Mouse (Mus musculus) heart, postnatal 14 days (tissue): ENCODE data around the gene Hhipl2. TPM values are rescaled to one million over a fixed set of nuclear protein-coding genes. Genes with fewer than 3 reads are reported as not detected.
"Not testable (repeated sequence)": the region's sequence is repeated elsewhere in the genome, so short reads cannot be mapped to it uniquely, and the experiment has no call there.

ENCODE experiments used
- DNase-seq, 2 experiments: peaks; one replicate each; pipeline ENCODE4 v3.0.0; 2021 to 2022
- intact Hi-C: fragments of 180-260 bp; cut with DNase I; formaldehyde crosslinking; loops from one replicate; pipeline ENCODE4 v1.15.1; 2025
- long read RNA-seq, 2 experiments: library from polyadenylated mRNA; stranded (forward); transcript quantifications; one replicate each; pipeline ENCODE4 v2.0.0; 2021
- total RNA-seq, 2 experiments: library from RNA; stranded (reverse); gene quantifications; 2 replicates each; pipeline ENCODE4 v1.2.3; 2021

Hhipl2 gene
- under 1 TPM in 1 of 2 experiments, not detected in 1; 0.07 TPM for total RNA-seq
- long read RNA-seq, experiment 1: 0 reads
- long read RNA-seq, experiment 2: 0 reads

DNA sequence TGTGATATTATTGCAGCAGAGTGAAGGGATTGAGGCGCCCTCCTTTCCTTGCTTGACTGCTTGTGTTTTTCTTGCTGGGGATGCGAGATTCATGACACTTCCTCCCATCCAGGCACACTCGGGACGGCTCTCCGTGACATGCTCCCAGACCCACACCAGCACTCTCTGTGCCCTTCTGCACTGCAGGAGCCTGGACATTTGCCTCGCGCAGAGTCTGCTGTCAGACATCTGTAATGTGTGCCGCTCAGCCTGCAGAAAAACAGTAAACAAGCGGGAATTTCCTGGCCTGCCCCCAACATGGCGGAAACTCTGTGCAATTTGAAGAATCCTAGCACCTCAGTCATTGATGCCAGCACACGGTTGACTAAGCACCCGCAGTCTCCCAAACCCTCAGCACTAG, at the start of gene Hhipl2:
TSS of gene Hhipl2 (plus strand) at position 343 of the 400 bp plus-strand sequence.
- DNase-seq: no peak
- intact Hi-C loops: no loop called here

DNA sequence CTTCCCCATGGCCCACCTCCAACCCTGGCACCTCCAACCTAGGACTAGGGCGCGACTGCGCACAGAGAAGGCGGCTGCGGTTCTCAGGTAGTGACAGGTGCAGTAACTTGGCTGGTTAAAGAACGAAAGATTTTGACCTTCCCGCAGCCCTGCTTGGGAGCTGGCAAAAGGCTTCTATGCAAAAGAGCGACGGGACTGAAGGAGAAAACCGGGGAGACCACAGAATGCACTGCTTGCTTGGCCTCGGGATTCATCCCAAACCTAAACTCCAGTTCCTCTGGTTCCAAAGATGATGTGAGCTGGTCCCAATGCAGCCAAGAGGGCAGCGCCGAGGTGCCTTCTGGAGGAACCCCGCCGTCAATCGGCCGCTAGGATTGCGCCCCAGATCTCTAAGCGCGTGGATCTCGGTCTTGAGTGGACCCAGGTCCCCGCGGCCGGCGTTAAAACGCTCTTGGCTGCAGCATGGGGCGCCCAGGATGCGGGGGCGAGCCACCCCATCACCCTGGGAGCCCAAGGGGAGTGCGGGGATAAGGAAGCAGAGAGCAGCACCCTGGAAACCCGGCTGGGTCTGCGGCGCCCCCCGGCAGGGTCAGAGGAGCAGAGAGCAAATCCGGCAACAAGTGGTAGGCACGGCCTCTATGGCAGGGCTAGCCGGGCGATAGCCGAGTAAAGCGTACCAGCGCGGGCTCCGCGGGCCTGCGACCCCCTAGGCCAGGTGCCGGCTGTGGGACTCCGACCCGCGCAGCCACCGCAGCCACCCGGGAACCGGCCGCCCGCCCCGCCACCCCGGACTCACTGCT, 49.2 kb upstream of the Hhipl2 start:
- intact Hi-C loops: loop anchor here (2.0 kb wide), 1 partner anchor 18 kb away; no protein-coding TSS in a partner anchor
- DNase-seq: peak in 1 of 2 experiments; percentile 13

DNA sequence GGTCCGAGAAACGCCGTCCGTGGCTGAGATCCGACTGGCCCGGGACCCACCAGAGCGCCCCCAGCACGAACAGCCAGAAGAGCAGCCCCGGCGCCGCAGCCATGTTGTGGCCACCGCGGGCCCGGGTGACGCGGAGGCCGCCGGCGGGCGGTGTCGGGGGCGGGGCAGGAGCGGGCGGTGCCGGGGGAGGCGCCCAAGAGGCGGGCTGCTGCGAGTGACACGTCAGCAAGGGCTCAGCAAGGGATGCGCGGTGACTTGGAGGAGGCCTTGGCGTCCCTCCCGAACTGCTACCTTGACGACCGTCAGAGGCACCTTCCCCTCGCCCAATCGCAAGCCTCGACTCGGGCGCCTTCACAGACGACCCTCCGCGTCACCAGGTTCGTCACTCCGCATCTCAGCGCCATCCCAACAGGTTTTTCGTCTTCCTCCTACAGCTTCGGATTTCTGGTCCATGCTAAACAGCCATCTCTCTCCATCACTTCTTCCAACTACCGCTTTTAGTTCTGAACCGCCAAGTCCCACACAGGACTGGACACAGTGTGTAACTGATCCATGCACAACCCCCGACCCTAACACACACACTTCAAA, 48.5 kb upstream of the Hhipl2 start, which contains the start of gene Mia3:
TSS of gene Mia3 (minus strand) at position 127 of the 588 bp plus-strand sequence.
- DNase-seq: peak; percentile 95 to 96
- intact Hi-C loops: loop anchor here (2.0 kb wide), 1 partner anchor 17 kb away; no protein-coding TSS in a partner anchor

DNA sequence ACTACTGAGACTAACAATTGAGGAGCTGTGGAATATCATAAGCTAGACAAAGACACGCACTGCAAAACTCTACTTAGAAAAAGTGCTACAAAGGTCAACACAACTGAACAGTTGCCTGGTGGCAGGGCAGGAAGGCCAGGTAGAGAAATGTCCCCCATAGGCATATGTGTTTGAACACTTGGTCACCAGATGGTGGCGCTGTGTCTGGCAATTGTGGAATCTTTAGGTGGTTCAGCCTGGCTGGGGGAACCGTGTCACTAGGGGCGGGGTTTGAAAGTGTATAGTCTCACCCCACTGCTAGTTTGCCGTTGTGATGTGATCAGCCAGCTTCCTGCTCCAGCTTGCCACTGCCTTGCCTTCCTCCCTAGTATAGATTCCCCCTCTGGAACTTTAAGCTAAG, 43.3 kb upstream of the Hhipl2 start:
- DNase-seq: no peak
- intact Hi-C loops: no loop called here

DNA sequence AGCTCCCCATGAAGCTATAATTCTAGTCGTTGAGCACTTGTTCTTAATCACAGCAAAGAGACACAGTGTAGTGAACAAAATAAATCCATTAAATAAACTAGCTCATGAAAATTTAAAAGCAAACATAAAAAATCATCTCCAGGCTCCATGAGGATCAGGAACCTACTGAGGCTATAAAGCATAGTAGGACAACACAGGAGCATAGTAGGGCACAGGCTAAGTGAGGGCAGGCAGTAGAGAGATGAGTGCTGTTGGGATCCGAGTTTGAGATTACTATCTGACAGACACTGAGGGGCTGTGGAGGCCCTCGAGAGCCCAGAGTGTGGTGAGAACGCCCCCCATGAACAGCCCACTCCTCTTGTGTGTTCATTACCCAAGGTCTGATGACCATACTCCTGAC, 41.0 kb upstream of the Hhipl2 start:
- no peak for DNase-seq
- intact Hi-C loops: no loop called here

DNA sequence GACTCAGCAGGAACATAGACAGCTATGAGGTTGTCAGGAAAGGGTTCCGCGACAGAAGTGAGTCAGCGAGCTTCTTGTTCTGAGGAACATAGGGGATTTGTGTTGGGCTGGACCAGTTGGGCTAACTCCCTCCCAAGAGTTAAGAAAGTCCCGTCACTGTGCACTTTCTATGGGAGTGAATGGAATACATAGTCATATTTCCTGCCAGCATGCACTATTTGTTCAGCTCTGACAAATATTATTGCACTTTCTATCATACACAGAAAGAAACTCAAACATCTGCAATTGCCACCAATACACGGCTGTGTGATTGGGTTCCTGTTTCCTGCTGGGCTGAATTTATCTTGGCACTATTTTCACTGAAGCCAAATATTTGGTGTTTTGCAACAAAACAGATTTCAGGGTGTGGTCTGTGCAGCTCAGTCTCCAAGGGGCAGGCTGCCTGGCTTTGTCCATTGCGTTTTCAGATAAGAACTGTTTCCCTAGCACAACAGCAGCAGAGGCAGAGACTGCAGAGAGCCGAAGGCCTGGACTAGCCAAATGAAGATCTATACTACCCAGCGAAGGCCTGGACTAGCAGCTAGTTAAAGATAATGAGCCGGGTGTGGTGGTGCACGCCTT, 39.6 kb upstream of the Hhipl2 start:
- intact Hi-C loops: no loop called here
- peak; percentile 22 to 30 for DNase-seq

DNA sequence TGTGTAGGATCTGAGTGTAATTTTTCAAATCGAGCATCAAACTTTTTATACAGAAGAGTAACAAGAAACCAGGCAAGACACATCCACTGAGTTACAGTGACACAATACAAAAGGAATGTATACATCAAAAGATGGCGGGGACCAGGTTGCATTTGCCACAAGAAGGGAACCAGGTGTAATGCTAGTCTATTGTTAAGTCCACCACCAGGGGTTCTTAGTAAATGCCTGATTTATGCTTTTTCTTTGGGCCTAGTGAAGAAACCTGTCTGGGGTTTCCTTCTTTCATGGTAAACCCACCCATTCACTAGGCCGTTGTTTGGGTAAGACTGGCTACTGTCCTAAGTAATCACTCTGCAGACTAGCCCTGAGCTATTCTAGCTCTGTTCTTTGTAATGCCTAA, 38.6 kb upstream of the Hhipl2 start:
- intact Hi-C loops: not testable (repeated sequence)

DNA sequence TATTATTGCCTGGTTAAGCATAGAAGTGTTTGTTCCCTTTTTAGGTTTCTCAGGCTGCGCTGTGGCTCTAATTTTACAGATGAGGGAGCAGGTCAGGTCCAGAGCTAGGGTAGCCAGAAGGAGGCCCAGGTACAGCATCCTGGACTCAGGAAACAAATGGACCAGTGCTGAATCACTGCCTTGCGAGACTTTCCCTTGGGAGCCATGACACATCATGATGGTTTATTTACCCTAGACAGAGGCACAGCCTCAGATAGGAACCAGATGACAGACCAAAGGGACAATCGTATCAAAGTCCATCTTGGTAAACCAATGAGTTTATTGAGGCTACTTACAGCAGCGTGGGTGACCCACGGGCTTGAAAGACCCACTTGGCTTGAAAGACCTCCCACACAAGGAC, 36.2 kb upstream of the Hhipl2 start:
- DNase-seq: no peak
- intact Hi-C loops: no loop called here

More for the DNA sequence above, 38.6 kb upstream of the Hhipl2 start:
- DNase-seq: not testable (repeated sequence)

DNA sequence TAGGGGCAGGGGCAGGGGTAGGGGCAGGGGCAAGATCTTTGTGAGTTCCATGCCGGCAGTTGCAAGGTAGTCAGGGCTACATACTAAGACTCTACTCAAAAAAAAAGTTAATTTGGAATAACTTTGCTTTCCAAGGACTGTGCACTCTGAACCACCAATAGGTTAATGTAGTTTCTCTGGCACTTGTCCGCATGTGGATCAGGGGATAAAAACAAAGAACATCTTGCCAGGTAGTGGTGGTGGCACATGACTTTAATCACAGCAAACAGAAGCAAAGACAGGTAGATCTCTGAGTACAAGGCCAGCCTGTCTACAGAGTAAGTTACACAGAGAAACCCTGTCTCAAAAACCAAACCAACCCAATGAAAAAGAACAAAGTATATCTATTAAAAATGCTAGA, 35.4 kb upstream of the Hhipl2 start:
- intact Hi-C loops: no loop called here
- DNase-seq: no peak

DNA sequence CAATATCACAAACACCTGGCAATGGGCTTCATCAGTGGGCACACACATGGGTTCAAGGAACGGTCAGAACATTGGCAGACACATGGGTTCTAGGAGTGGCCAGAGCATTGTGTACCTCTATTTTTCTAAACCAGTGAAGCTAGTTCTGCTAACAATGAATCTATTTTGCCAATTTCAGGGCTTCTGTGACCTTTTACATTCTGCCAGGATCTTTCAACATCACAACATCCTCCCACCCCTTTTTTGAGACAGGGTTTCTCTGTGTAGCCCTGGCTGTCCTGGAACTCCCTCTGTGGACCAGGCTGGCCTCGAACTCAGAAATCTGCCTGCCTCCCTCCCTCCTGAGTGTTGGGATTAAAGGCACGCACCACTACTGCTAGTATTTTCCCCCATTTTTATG, 30.6 kb upstream of the Hhipl2 start:
- intact Hi-C loops: loop anchor here (2.0 kb wide), 1 partner anchor 19 kb away; the partner anchor contains the start of gene Mia3

DNA sequence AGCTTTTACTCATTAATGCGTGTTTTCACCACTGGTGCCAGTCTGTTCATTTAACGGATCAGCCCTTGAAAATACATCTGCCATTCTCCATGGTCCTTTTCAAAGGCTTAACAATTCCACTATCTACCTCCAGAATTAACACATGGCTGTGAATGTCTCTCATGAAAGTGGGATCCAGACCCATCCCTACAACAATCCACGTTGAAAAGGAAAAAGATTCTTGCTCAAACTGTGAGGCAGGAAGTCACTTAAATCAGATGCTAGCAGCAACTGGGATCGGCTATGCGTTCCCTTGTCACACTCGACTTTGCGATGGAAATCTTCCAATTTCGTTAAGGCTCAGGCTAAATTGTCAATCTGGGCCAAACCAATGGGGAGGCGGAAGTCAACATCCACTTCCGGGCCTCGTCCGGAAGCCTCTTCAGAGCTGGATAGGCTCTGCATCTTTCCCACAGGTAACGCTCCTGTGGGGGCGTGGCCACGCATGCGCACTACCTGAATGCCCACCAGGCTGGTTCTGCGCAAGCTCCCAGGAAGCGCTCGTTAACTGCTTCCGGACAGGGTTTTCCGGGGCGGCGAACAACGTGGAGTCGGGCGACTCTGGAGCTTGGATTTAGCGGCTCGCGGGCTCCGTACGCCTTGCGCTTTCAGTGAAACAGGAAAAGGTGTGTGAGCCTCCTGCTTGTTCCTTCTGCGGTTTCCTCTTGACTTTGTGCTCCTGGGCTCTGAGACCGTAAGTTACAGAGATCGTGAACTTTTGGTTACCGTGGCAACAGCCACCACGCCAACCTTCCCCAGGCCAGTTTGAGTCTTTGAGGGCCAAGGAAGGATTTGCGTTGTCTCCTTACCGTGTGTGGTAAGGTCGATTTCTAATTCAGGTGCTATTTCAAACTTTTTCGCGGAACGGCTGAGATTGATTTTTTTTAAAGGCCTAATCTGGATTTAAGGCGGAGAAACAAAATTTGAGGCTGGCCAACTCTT, 29.3 kb upstream of the Hhipl2 start, which contains the start of gene Taf1a:
TSS of gene Taf1a (plus strand) at position 556 of the 981 bp plus-strand sequence.
- peak; percentile 88 to 90 for DNase-seq
- intact Hi-C loops: no loop called here

More for the DNA sequence above, 30.6 kb upstream of the Hhipl2 start:
- not testable (repeated sequence) for DNase-seq

DNA sequence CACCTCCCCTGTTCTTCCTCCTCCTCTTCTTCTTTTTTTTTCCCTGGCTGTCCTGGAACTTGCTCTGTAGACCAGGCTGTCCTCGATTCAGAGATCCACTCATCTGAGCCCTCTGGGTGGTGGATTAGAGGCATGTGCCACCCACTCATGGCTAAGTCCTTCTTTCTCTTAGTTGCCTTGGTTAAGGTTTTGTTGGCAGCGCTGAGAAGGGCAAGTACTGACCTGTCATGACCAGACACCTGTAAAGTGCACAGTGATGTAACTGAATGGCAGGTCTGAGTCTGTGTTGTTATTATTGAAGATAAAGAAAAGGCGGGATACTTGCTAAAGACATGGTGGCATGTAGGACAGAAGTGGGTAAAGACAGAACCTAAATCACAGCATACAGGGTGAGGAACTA, 14.6 kb upstream of the Hhipl2 start:
- DNase-seq: no peak
- intact Hi-C loops: no loop called here

DNA sequence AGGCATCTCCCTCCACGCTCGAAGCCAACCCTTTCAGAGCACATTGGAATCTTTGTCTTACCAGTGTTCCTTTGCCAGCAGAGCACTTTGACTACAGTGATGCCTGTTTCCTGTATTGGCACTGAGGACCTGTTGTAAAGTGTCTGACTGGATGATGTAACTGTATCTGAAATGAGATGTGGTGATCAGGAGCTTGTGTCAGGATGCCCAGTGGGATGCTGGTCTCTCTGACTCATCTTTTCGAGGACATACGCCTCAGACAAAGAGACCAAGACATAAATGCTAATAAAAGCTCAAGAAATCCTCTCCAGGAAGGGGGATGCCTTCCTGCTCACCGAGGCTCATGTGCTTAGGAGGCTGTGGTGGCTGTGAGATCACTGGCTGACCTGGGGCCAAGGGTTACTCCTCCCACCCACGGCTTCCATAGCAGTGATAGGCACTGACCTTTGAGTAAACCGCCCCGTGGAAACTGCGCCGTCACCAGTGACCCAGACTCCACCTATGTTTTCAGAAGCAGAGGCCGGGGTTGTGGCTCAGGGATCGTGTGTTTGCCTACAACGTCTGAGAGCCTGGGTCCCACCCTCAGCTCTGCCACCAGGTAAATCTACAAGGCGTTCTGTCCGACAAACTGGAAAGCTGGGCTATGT, 3.8 kb upstream of the Hhipl2 start:
- DNase-seq: no peak
- intact Hi-C loops: no loop called here

DNA sequence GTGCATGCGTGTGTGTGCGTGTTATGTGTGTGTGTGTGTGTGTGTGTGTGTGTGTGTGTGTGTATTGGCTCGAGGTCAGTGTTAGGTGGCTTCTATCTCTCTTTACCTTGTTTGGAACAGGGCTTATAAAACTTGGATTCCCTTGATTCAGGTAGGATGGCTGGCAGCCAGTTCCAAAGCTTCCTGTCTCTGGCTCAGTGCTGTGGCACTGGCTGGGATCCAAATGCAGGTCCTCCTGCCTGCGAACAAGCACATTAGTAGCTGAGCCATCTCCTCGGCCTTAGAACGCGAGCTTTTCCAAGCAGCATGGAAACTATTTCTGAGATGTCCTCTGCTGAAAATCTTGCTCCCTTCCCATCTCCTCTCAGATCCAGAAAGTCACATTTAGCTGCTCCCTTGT, 1.7 kb downstream of the Hhipl2 start:
- no peak for DNase-seq
- intact Hi-C loops: loop anchor here (5.0 kb wide), 1 partner anchor 62 kb away; no protein-coding TSS in a partner anchor

DNA sequence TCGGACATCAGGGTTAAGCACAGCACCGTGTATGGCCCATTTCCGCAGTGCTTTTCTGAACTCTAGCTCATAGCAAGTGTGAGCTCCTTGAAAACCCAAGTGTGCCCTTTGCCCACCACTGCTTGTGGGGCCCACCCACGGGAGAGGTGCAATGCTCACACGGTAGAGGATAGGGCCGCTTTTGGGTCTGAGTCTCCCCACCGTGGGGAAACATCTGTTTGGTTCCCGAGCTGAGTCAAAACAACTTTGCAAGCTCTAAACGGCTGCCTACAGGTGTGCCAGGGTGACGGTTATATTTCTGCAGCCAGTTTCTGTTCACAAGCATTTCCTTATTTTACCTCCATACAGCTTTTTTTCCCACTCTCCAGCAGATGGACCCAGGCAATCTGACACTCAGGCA, 2.3 kb downstream of the Hhipl2 start:
- DNase-seq: no peak
- intact Hi-C loops: loop anchor here (5.0 kb wide), 1 partner anchor 63 kb away; no protein-coding TSS in a partner anchor

DNA sequence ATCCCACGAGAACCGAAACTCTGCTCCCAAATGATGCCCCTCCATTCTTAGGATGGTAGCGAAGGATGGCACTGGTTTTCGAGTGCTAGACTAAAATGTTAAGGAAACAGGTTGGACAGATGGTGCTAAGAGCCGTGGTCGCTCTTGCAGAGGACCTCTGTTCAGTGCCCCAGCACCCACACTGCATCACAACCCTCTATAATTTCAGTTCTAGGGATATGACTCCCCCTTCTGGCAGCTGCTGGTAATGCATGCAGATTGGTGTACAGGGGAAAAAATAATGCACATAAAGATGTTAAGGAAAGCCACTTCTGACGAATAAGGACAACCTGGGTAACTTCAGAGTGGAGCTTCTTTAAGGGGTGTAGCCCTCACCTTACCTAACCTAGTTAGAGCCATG, 6.1 kb downstream of the Hhipl2 start:
- no peak for DNase-seq

DNA sequence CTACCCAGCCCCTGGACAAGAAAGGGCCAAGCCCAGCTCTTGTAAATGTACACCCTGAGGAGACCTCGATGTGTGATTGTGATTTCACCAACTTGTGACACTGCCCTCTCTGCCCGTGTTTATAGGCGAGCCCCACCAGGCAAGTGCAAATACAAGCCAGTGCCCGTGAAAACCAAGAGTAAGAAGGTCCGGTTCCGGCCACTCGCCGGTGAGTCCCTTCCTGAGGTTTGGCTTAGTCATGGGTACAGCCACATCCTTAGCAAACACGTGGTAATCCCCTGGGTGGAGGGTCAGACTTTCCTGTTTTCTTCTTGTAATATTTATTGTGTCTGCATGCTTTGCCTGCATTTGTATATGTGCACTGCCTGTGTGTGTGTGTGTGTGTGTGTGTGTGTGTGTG, 16.9 kb downstream of the Hhipl2 start:
- DNase-seq: no peak
- intact Hi-C loops: no loop called here

More for the DNA sequence above, 6.1 kb downstream of the Hhipl2 start:
- intact Hi-C loops: loop anchor here (5.0 kb wide), 1 partner anchor 67 kb away; no protein-coding TSS in a partner anchor

DNA sequence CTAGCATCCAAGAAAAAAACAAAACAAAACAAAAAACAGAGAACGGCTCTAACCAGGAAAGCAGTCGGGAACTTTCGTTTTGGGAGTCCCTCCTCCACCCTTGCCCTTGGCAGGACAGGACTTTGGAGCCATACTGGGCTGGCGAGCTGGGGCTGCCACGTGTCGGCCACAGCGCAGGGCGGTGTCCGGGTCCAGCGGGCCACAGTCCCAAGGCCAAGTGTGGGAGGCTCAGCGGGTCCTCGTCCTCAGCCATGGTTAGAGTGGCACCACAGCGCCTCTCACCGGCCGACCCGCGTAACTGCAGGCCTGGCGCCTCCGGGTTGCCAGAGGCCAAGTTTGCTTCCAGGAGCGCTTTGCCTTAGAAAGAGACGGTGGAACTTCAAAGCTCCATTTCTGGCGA, 21.0 kb downstream of the Hhipl2 start:
- intact Hi-C loops: loop anchor here (1.0 kb wide), 1 partner anchor 89 kb away; no protein-coding TSS in a partner anchor
- DNase-seq: peak; percentile 90 to 93
